Mouse (Mus musculus) embryonic facial prominence, embryonic 15.5 days (tissue): ENCODE data around the gene Mfrp. TPM values are rescaled to one million over a fixed set of nuclear protein-coding genes. Genes with fewer than 3 reads are reported as not detected.

Source experiments
- ATAC-seq: fragments of 200-750 bp; cut with Nextera tagmentation; 2 replicates; pipeline ENCODE4 v1.8.0; 2017; ENCODE audit warnings: low read depth, moderate TSS enrichment; ENCODE audit not compliant: insufficient number of reproducible peaks, low FRiP score, low TSS enrichment
- H3K27ac ChIP-seq: fragments of 300-500 bp; sonication (generic); replicated peaks from 2 replicates; pipeline ENCODE4 v1.5.1; 2015; ENCODE audit warnings: mild to moderate bottlenecking, inconsistent platforms
- H3K27me3 ChIP-seq: fragments of 300-500 bp; sonication (generic); 2 replicates; pipeline ENCODE4 v1.6.1; 2015; ENCODE audit warnings: inconsistent platforms
- H3K36me3 ChIP-seq: fragments of 300-500 bp; sonication (generic); 2 replicates; pipeline ENCODE4 v1.6.1; 2015; ENCODE audit warnings: mild to moderate bottlenecking, inconsistent platforms
- H3K4me1 ChIP-seq: fragments of 300-500 bp; sonication (generic); 2 replicates; pipeline ENCODE4 v1.6.1; 2015; ENCODE audit warnings: inconsistent platforms
- H3K4me2 ChIP-seq: fragments of 300-500 bp; sonication (generic); replicated peaks from 2 replicates; pipeline ENCODE4 v1.6.1; 2015; ENCODE audit warnings: mild to moderate bottlenecking, inconsistent platforms
- H3K4me3 ChIP-seq: fragments of 300-500 bp; sonication (generic); replicated peaks from 2 replicates; pipeline ENCODE4 v1.5.1; 2015; ENCODE audit warnings: mild to moderate bottlenecking, inconsistent platforms
- H3K9ac ChIP-seq: fragments of 300-500 bp; sonication (generic); 2 replicates; pipeline ENCODE4 v1.6.1; 2015; ENCODE audit warnings: inconsistent platforms
- H3K9me3 ChIP-seq: fragments of 300-500 bp; sonication (generic); replicated peaks from 2 replicates; pipeline ENCODE4 v1.6.1; 2016; ENCODE audit warnings: inconsistent platforms
- WGBS: fragments of 180-500 bp; shearing (Covaris S2); methylation state at CpG from one replicate; pipeline ENCODE4 v1.1.7; 2015; 5-methylcytosine and 5-hydroxymethylcytosine counted together
- polyA plus RNA-seq: library from polyadenylated mRNA; unstranded; fragments of >200 nt; fragmentation: Nextera tagmentation; extraction: Ambion mirVana; gene quantifications from 2 replicates; pipeline ENCODE4 v1.2.1, GENCODE M21; 2015

Mfrp gene
- 0.08 and 0.20 TPM in 2 replicates for polyA plus RNA-seq

DNA sequence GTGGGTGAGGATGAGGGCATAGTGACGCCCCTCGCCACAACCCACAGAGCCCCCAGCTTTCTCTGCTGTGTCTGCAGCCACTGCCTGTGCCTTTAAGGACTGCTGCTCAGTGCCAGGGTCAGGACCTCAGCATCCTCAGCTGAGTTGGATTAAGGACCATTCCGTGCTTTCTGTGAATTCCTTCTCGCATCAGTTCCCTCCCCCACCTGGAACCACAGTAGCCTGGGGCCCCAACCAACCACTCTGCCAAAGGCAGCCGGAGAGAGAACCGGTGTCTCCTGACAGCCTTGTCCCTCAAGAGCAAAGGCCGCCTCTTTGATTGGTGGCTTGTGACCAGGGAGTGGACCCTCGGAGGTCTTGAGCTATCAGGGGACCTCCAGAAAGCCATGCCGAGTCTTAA lies at the start of gene Mfrp:
Gene Mfrp (plus strand): TSS at position 240 of the 400 bp plus-strand sequence.
- 45% methylated on average over 9 of the region's 9 CpGs for WGBS
- Histone ChIP-seq H3K9ac (no peak within 1 kb of the TSS), H3K27ac (no peak within 1 kb of the TSS), H3K4me1 (peaks cover 3% of the 10 kb centered on the region; the same call in 1 of the 2 replicates), H3K4me2 (no peak within 1 kb of the TSS), H3K9me3 (no peaks in the 10 kb centered on the region), H3K36me3 (peaks cover 7% of the 10 kb centered on the region), H3K27me3 (no peaks in the 10 kb centered on the region), H3K4me3 (no peak within 1 kb of the TSS)
- ATAC-seq: no peak

GRCm38 (mm10) chr9:44052855-44053254 lies 48.7 kb upstream of the Mfrp start:
- H3K4me3 ChIP-seq: no peak overlapping the region
- H3K27ac ChIP-seq: no peak overlapping the region
- no peak overlapping the region for H3K9ac ChIP-seq
- WGBS: 69% methylated on average over 3 of the region's 3 CpGs
- 0 out of 2 replicates have a peak, but pooled peaks cover 5% of the 10 kb centered on the region for H3K4me1 ChIP-seq
- no peaks in the 10 kb centered on the region for H3K36me3 ChIP-seq
- no peaks in the 10 kb centered on the region for H3K9me3 ChIP-seq
- ATAC-seq: no peak
- H3K4me2 ChIP-seq: no peak overlapping the region
- H3K27me3 ChIP-seq: no peaks in the 10 kb centered on the region

- Histone ChIP-seq H3K27me3 (no peaks in the 10 kb centered on the region), H3K27ac (no peak overlapping the region), H3K4me1 (0 out of 2 replicates have a peak, but pooled peaks cover under 1% of the 10 kb centered on the region), H3K9ac (no peak overlapping the region), H3K9me3 (no peaks in the 10 kb centered on the region), H3K4me3 (no peak overlapping the region), H3K4me2 (no peak overlapping the region), H3K36me3 (no peaks in the 10 kb centered on the region)
- no peak for ATAC-seq
- WGBS: 69% methylated on average over 1 of the region's 1 CpGs
These were observed 47.6 kb upstream of the Mfrp start for GRCm38 (mm10) chr9:44053936-44054335.

DNA sequence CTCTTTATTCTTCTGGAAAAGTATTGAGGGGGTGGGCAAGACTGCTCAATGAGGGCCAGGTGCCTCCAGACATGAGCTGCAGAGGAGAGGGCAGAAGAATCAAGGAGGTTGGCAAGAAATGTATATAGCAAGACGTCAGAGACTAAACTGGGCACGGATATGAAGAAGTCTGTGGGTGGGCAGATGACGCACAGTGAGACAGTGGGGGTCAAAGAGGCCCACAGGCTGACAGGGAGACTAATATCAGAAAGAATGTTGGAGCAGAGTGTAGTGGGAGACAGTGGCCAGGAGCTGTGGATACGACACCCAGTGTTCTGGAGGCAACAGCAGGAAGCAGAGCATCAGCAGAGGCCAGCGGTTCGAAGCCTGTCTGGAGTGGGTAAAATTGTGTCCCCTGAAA lies 42.9 kb upstream of the Mfrp start:
- no peaks in the 10 kb centered on the region for H3K27me3 ChIP-seq
- no peak for ATAC-seq
- no peak overlapping the region for H3K4me3 ChIP-seq
- no peaks in the 10 kb centered on the region for H3K9me3 ChIP-seq
- 77% methylated on average over 6 of the region's 6 CpGs for WGBS
- no peak overlapping the region for H3K27ac ChIP-seq
- H3K4me1 ChIP-seq: no peaks in the 10 kb centered on the region
- no peaks in the 10 kb centered on the region for H3K36me3 ChIP-seq
- H3K4me2 ChIP-seq: no peak overlapping the region
- no peak overlapping the region for H3K9ac ChIP-seq

DNA sequence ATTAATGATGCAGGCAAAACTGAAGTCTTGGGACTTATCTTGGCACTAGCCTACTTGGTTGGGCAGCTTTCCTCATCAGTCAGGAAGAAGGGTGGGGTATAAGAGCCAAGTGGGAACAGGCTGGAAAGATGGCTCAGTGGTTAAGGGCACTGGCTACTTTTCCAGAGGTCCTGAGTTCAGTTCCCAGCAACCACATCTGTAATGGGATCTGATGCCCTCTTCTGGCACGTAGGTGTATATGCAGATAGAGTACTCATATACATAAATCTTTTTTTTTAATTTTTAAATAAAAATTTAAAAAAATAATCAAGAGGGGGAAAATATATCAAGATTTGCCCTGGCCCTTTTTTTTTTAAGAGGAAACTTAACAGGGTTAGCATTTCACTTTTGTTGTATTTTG lies 36.4 kb upstream of the Mfrp start:
- Histone ChIP-seq H3K27me3 (no peaks in the 10 kb centered on the region), H3K4me1 (peaks cover 13% of the 10 kb centered on the region; the same call in 1 of the 2 replicates), H3K9ac (no peak overlapping the region), H3K4me2 (no peak overlapping the region), H3K4me3 (no peak overlapping the region), H3K36me3 (no peaks in the 10 kb centered on the region), H3K9me3 (no peaks in the 10 kb centered on the region), H3K27ac (no peak overlapping the region)
- 48% methylated on average over 1 of the region's 1 CpGs for WGBS
- ATAC-seq: no peak

DNA sequence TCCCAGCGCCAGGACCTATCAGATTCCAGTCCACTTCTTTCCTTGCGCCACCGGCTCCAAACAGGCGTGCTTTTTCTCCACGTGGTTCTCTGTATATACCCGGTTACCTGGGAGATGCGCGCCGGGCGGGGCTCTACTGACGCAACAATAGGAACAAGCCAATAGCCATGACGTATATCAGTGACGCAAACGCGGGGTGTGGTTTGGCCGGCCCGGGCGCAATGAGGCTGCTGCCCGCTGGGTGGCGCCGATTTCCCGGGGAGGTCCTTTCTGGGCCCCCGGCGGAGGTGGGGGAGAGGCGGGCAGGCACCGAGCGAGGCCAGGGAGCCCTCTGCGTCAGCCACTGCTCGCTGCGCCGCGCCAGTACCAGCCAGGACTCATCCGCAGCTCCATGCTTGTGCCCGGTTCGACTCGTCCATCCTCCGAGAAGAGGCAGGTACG lies 34.7 kb upstream of the Mfrp start, which contains the start of gene Usp2:
Gene Usp2 (plus strand): TSS at position 237 of the 441 bp plus-strand sequence.
- H3K4me1 ChIP-seq: peaks cover 24% of the 10 kb centered on the region
- 0% methylated on average over 38 of the region's 38 CpGs for WGBS
- H3K9ac ChIP-seq: peak within 1 kb of the TSS; percentile 39
- peak within 1 kb of the TSS; percentile 60 for H3K4me3 ChIP-seq
- H3K27ac ChIP-seq: peak within 1 kb of the TSS; percentile 60
- H3K4me2 ChIP-seq: peak within 1 kb of the TSS; percentile 95
- no peaks in the 10 kb centered on the region for H3K36me3 ChIP-seq
- ATAC-seq: peak; percentile 96
- H3K9me3 ChIP-seq: no peaks in the 10 kb centered on the region
- H3K27me3 ChIP-seq: no peaks in the 10 kb centered on the region

DNA sequence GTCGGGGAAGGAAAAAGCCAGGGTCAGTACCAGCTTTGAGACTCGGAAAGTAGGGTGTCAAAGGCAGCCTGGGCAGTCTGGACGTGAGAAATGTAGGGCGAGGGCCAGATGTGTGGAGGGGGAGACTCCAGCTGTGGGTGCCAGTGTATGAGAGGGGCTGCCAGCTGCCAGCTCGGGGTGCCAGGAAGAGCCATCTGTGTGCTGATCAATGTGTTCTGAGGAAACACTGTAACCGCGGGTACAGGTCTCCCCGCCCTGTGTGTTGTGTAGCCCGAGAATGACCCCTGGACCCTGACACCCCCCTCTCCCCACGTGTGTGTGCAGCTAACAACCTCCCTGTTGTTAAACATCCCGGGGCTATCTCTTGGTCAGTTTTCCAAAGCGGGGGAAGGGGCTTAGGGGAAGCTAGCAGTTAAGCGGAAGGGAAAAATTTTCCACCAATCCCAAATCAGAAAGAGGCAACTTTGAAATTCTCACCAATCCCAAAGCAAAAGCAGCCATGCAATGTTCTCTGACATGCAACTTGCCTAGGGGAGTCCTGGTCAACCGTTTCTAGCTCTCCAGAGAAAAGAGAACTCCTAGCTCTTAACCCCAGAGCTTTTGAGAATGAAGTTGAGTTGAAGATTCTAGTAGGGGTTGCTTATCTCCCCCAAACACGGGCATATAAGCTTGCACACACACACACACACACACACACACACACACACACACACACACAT lies 34.1 kb upstream of the Mfrp start:
- ATAC-seq: peak; percentile 20
- H3K27ac ChIP-seq: peak overlapping the region; percentile 60
- 5% methylated on average over 15 of the region's 15 CpGs for WGBS

GRCm38 (mm10) chr9:44067960-44068330 lies 33.6 kb upstream of the Mfrp start:
- no peaks in the 10 kb centered on the region for H3K9me3 ChIP-seq
- no peaks in the 10 kb centered on the region for H3K36me3 ChIP-seq
- WGBS: 66% methylated on average over 6 of the region's 6 CpGs
- no peaks in the 10 kb centered on the region for H3K27me3 ChIP-seq
- H3K9ac ChIP-seq: no peak overlapping the region
- peak overlapping the region; percentile 95 for H3K4me2 ChIP-seq
- H3K4me1 ChIP-seq: peaks cover 33% of the 10 kb centered on the region
- no peak overlapping the region for H3K4me3 ChIP-seq
- ATAC-seq: no peak
- no peak overlapping the region for H3K27ac ChIP-seq

More for the DNA sequence above, 34.1 kb upstream of the Mfrp start:
- peak overlapping the region; percentile 39 for H3K9ac ChIP-seq
- H3K4me2 ChIP-seq: peak overlapping the region; percentile 95
- peaks cover 30% of the 10 kb centered on the region for H3K4me1 ChIP-seq
- no peaks in the 10 kb centered on the region for H3K27me3 ChIP-seq
- H3K36me3 ChIP-seq: no peaks in the 10 kb centered on the region
- peak overlapping the region; percentile 60 for H3K4me3 ChIP-seq
- H3K9me3 ChIP-seq: no peaks in the 10 kb centered on the region

GRCm38 (mm10) chr9:44069252-44069651 lies 32.3 kb upstream of the Mfrp start:
- Histone ChIP-seq H3K4me2 (no peak overlapping the region), H3K36me3 (no peaks in the 10 kb centered on the region), H3K9me3 (no peaks in the 10 kb centered on the region), H3K4me3 (no peak overlapping the region), H3K4me1 (peaks cover 33% of the 10 kb centered on the region), H3K27me3 (no peaks in the 10 kb centered on the region), H3K27ac (no peak overlapping the region), H3K9ac (no peak overlapping the region)
- no peak for ATAC-seq
- 22% methylated on average over 7 of the region's 7 CpGs for WGBS

DNA sequence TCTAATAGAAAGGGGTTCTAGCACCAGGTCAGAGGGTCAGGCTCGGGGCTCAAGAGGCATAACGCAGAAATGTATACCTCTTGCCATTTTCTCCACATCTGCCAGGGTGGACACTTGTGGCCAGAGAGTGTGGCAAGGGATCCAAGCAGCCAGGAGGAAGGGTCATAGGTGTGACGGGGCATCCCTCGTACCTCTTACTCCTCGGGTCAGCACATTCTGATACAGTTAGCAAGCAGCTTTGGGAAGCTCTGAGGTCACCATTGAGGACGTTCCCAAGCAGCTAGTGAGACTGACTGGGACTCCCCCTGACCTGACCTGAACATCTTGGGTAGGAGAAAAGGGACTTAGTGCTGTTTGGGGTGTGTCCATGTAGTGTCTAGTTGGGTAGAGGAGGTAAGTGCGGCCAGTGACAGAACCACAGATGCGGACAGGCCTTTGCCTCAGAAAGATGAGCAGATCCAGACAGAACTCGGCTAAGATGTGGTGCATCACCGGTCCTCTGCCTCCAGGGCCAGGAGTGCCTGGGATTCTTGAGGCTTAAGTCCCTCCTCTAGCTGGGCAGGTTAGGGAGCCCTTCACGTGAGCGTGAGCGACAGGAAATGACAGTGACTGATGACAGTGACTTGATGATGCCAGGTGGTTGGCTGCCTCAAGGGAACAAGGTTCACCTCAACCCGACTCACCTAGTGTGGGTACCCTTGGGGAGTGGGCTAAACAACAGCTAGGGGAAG lies 31.3 kb upstream of the Mfrp start:
- Histone ChIP-seq H3K27ac (no peak overlapping the region), H3K36me3 (no peaks in the 10 kb centered on the region), H3K4me1 (peaks cover 33% of the 10 kb centered on the region), H3K27me3 (no peaks in the 10 kb centered on the region), H3K4me3 (no peak overlapping the region), H3K4me2 (no peak overlapping the region), H3K9ac (no peak overlapping the region), H3K9me3 (no peaks in the 10 kb centered on the region)
- WGBS: 58% methylated on average over 14 of the region's 14 CpGs
- ATAC-seq: no peak

DNA sequence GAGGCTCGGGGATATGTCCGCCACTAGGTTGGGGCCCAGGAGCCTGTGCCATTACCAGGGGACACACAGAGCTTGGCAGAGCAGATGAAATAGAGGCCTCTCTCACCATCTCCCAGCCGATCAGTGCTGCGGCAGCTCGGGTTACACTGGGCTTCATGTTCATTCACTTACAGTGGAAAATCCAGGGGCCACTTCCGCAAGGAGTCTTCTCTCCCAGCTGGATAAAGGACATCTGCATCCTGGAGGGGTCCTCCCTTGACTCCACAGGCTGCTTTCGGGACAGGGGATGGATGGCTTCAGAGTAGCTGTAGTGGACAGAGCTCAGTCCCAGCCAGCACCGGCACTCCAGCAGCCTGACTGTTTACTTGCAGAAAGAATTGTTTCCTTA lies 30.7 kb upstream of the Mfrp start:
- Histone ChIP-seq H3K27ac (no peak overlapping the region), H3K9me3 (no peaks in the 10 kb centered on the region), H3K4me3 (no peak overlapping the region), H3K4me2 (no peak overlapping the region), H3K9ac (no peak overlapping the region), H3K27me3 (no peaks in the 10 kb centered on the region), H3K36me3 (no peaks in the 10 kb centered on the region), H3K4me1 (peaks cover 33% of the 10 kb centered on the region)
- WGBS: 29% methylated on average over 8 of the region's 8 CpGs
- no peak for ATAC-seq
